22 mouse cellular contexts compared by ENCODE assay signal in genomic region chr6:59010792-59011191, GRCm38 (mm10). TPM values are rescaled to one million over a fixed set of nuclear protein-coding genes. Genes with fewer than 3 reads are reported as not detected.
A peak's percentile ranks its signal among the peaks of the same experiment; 100 is the strongest.
DNase-seq lines count a peak whose midpoint lies in the region; TF ChIP-seq lines count a peak whose summit lies in the region.
"Had no signal": no experiment of that assay in that cellular context is flagged by ENCODE, and none has a peak within 500 bp of the region (broad histone marks: within the 10 kb centered on the region; RNA-seq: fewer than 3 reads in every experiment).

No protein-coding gene starts in this region.

- H3K27me3 ChIP-seq in heart, adult 2 months (ENCODE audit: control insufficient read depth, insufficient read depth, low read length) = no peaks in the 10 kb centered on the region
- H3K27me3 ChIP-seq: forebrain, embryonic 15.5 days; limb, embryonic 12.5 days; megakaryocyte, embryonic 14.5 days; midbrain, embryonic 13.5 days had no signal

- no peak for TF ChIP-seq POLR2A in heart, adult 2 months (IDR thresholded peaks at IDR 0.05; ENCODE audit: insufficient read depth, low read depth, low read length)

- TF ChIP-seq EP300 in heart, adult 2 months (IDR thresholded peaks at IDR 0.05; ENCODE audit: insufficient read depth, low read depth, low read length) = no peak

- WGBS in heart, adult 2 months = 63% methylated on average over 3 of the region's 3 CpGs
- 96% methylated on average over 3 of the region's 3 CpGs for WGBS in macrophage (ENCODE audit: missing documents)

- H3K4me3 ChIP-seq in heart, adult 2 months = no peak overlapping the region
- H3K4me3 ChIP-seq in macrophage (ENCODE audit: inconsistent target) = no peak overlapping the region
- H3K4me3 ChIP-seq: forebrain, embryonic 15.5 days; limb, embryonic 12.5 days; megakaryocyte, embryonic 14.5 days; midbrain, embryonic 13.5 days had no signal

- no peak for DNase-seq in heart, adult 2 months
- no peak for DNase-seq in heart, adult 11 months
- DNase-seq in layer of hippocampus, adult 9-11 months = peak; percentile 38
- no peak for DNase-seq in layer of hippocampus, adult 9-10 months (ENCODE audit: low spot score)
- DNase-seq in brain, adult 2 months (ENCODE audit: low read depth, low spot score) = peak; percentile 61
- no peak for DNase-seq in thymus, postnatal 4 days
- DNase-seq: adrenal gland, adult 2 months; cerebellum, adult 9-10 months; heart, postnatal 36 days; kidney, adult 18-20 months; kidney, postnatal 4 days; liver, postnatal 0 days; lung, postnatal 14 days; thymus, adult 2 months had no signal

- no peaks in the 10 kb centered on the region for H3K79me2 ChIP-seq in heart, adult 2 months (replicated peaks; ENCODE audit: control insufficient read depth, insufficient read depth, low read length)
- H3K79me2 ChIP-seq in macrophage (ENCODE audit: inconsistent target) = no peaks in the 10 kb centered on the region

- intact Hi-C loops in heart, adult 2 months (cut with DNase I) = no loop called here

- no peak for TF ChIP-seq CTCF in heart, adult 2 months (IDR thresholded peaks at IDR 0.05)

- no peak overlapping the region for H3K9ac ChIP-seq in heart, adult 2 months (ENCODE audit: low read depth, low read length)
- H3K9ac ChIP-seq: forebrain, embryonic 15.5 days; hindbrain, embryonic 14.5 days; limb, embryonic 12.5 days; liver, postnatal 0 days; midbrain, embryonic 13.5 days had no signal

- H3K27ac ChIP-seq in heart, adult 2 months = peak overlapping the region; percentile 51
- H3K27ac ChIP-seq in macrophage = 0 out of 2 replicates have a peak overlapping the region, but pooled peaks have one; percentile 3
- H3K27ac ChIP-seq: forebrain, embryonic 15.5 days; hindbrain, embryonic 14.5 days; limb, embryonic 12.5 days; midbrain, embryonic 13.5 days had no signal

- H3K36me3 ChIP-seq in heart, adult 2 months (ENCODE audit: control insufficient read depth, insufficient read depth, low read length) = peaks cover 2% of the 10 kb centered on the region; the same call in 1 of the 2 replicates
- H3K36me3 ChIP-seq in macrophage (ENCODE audit: inconsistent target) = no peaks in the 10 kb centered on the region
- H3K36me3 ChIP-seq: forebrain, embryonic 15.5 days; limb, embryonic 12.5 days; midbrain, embryonic 13.5 days had no signal

- peaks cover 1% of the 10 kb centered on the region; the same call in 1 of the 2 replicates for H3K4me1 ChIP-seq in heart, adult 2 months (ENCODE audit: control insufficient read depth, insufficient read depth, low read length)
- H3K4me1 ChIP-seq: forebrain, embryonic 15.5 days; megakaryocyte, embryonic 14.5 days; midbrain, embryonic 13.5 days had no signal

RNA-seq across cellular contexts. Expression of gene Fam13a, which starts 13.6 kb away (rescaled TPM):
- total RNA-seq in heart, adult 2 months (2021) = 10 to 100 TPM; 16.4 to 26.5 TPM
- 5.1 and 6.6 TPM in 2 replicates for polyA plus RNA-seq in heart, adult 2 months (2012; rRNA removed)
- 1 to 10 TPM in 13 of 26 experiments, under 1 TPM in 11, not detected in 2; 0.08 to 5.4 (median 1.1) TPM for total RNA-seq in macrophage (2018; cell fraction: chromatin; rRNA removed)
- 1 to 10 TPM in 3 of 26 experiments, under 1 TPM in 23; 0.19 to 1.4 (median 0.40) TPM for total RNA-seq in macrophage (2018; cell fraction: cytosol; rRNA removed)
- total RNA-seq in macrophage (2018; cell fraction: nucleus; rRNA removed) = 1 to 10 TPM in 9 of 26 experiments, under 1 TPM in 17; 0.06 to 3.2 (median 0.41) TPM
- polyA plus RNA-seq in macrophage (2018) = 0.44 to 0.75 TPM (median 0.71 TPM) in 3 replicates
- total RNA-seq: MEL; monocyte, adult 5-6 weeks had no signal

Comparison
In these comparisons a context has a peak if more than half of its experiments do, and no peak if none do; other contexts are left out.
1. DNase-seq: peak in layer of hippocampus, adult 9-11 months (single experiment) and brain, adult 2 months (single experiment); none in heart, adult 2 months (0 of 2), heart, adult 11 months (single experiment), layer of hippocampus, adult 9-10 months (single experiment) and thymus, postnatal 4 days (single experiment).